Mouse (Mus musculus) T-helper 17 cell (primary cell): ENCODE data around the gene Atg4a.

Experiments
- in situ Hi-C, 2 experiments: fragments of 300-600 bp; cut with MboI, MseI; formaldehyde crosslinking; loops; 1 replicate in 1 of 2; 2 replicates in 1 of 2; pipeline ENCODE4 v1.15.1; 2025; ENCODE audit warnings: high pct_unique_total_duplicates in 2 of 2

Atg4a gene

DNA sequence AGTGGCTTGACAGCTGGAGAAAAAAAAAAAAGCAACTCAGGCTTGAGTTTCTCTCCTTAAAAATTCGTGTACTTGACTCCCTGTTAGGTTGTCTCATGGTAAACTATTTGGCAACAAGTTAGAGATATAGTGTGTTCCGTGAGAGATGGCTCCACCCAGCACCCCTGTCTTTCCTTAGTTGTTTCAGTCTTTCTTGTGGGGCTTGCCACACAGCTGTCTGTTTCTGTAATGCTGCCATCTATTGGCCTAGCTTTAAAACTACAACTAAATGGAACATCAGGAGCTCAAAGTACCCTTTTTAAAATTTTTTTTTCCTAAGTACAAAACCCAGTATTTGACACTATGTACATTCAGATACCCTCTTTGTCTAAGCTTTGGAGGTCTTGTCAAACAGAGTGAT lies 200.0 kb downstream of the Atg4a start:
- in situ Hi-C loops = loop anchor here in 1 of 2 experiments (10.0 to 25.0 kb wide), 3 partner anchors 532 to 869 kb away; no protein-coding TSS in a partner anchor

DNA sequence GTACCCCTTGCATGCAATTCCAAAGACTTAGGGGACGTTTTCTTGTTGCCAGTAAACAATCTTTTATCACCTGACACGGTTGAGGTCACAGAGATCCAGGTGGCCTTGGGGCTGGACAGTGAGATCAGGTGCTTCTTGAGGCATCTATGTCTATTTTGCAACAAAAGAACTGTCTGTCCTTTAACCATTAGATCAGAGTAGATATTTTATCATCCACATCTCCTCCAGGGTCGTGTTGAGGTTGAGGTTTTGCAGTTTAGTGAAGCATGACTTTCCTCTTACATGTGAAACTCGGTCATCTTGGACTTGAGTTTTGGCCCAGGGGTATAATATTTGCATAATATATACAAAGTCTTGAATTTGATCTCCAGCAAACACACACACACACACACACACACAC lies 200.9 kb downstream of the Atg4a start:
- in situ Hi-C loops = loop anchor here in 1 of 2 experiments (10.0 to 25.0 kb wide), 3 partner anchors 533 to 870 kb away; no protein-coding TSS in a partner anchor

DNA sequence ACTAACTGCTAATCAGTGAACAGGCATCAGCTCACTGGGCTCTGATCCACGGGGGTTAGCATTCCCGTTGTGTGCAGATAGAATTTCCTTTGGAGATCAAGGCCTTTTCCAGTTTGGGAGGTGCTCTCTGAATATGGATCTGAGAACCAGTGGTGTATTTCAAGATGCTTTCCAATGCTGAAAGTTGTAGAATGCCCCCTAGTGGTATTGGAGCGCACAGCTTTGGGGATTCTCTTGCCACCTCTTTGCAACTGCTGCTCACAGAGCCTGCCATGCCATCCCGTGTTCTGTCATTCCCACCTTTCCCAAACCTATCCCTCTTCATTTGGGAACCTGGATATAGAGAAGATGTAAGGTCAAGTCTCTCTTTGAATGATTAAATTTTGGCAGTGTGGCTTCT lies 201.5 kb downstream of the Atg4a start:
- in situ Hi-C loops = loop anchor here in 1 of 2 experiments (10.0 to 25.0 kb wide), 3 partner anchors 533 to 871 kb away; no protein-coding TSS in a partner anchor

DNA sequence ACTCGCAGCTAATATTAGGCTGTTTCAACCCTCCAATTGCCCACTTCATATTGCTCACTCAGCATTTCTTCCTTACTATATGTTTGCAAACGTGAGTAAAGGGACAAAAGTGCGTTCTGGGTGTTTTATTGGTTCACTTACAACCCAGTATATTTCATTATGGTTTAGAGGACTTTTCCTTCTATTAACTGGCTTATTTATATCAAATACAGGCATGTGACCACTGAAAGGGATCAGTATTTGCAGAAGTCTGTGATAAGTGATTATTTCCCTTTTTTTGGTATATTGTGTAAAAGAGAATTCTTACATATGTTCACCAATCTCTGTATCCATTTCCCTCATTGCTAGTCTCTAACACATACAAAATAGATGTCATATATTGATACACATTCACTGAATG lies 203.7 kb downstream of the Atg4a start:
- in situ Hi-C loops = loop anchor here in 1 of 2 experiments (25.0 kb wide), 2 partner anchors 748 to 873 kb away; no protein-coding TSS in a partner anchor

DNA sequence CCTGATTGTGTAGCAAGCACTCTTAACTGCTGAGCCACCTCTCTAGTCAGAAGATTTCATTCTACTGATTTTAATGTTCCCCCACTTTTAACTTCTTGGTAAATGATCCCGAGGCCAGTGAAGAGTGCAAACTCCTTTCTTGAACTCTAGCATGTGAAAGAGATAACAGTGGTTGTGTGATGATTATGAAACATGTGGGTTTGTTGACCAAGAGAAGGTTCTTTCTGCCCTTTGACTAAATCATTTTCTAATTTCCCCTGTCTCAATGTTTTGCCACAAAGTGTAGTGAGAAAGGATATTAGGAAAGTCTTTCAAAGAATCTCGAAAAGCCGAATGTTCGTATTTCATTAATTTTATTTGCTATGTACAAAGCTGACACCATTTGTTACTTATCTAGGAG lies 208.4 kb downstream of the Atg4a start:
- in situ Hi-C loops = loop anchor here in 1 of 2 experiments (5.0 to 25.0 kb wide), 3 partner anchors 183 to 878 kb away; no protein-coding TSS in a partner anchor

DNA sequence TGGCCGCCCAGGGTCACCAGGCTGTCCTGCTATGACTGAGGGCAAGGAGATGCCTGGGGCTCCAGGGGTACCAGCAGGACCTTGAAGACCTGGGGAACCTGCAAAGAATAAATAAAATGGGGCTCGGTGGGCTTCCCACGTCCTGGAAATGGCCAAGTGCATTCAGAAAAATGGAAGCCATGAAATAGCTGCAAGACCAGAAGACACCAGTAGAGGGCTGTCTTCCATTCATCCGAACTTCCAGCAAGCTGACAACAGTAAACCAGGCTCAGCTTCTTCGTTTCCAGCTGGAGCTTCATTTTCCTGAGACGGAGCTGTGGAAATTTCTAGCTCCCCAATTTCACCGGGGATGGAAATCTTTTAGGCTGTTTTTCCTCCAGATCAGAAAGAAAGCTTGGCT lies 218.6 kb downstream of the Atg4a start:
- in situ Hi-C loops = loop anchor here in 1 of 2 experiments (25.0 kb wide), 1 partner anchor 1612 kb away; no protein-coding TSS in a partner anchor

DNA sequence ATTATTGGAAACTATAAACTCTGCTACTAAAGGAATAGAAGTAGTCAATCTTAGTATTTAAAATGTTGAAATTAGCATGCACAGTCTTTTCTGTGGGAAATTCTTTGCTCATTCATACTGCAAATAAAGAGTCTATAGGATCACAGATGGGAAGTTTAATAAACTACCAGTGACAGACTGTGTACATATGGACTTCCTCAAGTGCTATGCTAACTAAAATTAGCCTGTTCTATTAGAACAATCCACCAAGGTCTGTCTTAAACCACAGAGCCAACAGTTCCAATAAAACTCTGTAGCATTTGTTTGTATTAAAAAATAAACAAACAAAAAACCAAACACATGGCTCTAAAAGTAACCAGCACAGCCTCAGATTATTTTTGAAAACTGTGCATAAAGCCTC lies 238.3 kb downstream of the Atg4a start:
- in situ Hi-C loops = loop anchor here in 1 of 2 experiments (25.0 kb wide), 1 partner anchor 1592 kb away; no protein-coding TSS in a partner anchor

DNA sequence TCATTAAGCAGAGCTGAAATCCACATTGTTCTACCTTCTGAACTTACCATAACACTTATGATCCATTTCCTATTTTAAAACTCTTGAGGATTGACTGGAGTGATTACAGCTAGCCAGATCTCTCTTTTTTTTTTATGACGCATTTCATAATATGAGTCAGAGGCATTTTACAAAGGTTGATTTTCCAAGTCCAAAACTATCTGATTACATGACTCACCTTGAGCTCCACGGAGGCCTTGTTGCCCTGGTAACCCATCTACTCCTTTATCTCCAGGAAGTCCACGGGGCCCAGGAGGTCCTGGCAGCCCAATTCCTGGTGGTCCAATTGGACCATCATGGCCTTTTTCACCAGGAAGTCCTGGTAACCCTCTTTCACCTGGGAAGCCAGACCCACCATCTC lies 242.3 kb downstream of the Atg4a start:
- in situ Hi-C loops = loop anchor here in 1 of 2 experiments (25.0 kb wide), 1 partner anchor 1588 kb away; no protein-coding TSS in a partner anchor

DNA sequence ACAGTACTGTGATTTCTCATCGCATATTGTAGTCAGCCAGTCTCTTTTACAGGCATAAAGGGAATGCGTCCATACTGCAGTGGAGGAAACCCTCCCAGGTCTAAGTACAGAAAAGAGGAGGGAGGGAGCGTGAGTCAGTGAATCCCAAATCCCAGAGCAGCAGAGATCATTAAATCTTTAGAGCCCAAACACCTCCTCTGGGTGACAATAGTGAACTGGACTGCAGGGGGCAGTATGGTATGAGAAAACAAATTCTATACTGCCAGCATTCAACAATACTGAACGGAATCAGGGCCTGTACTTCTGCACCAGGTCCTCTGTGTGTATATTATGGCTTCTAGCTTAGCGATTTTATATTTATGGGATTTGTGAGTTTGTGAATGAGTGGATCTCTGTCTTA lies 256.1 kb downstream of the Atg4a start:
- in situ Hi-C loops = no loop called here
